Mouse (Mus musculus) embryo, embryonic 10 days (tissue): ENCODE measurements at regions not wholly inside any gene's neighbourhood (a gene's known extent, or its start where the extent isn't known, plus 50 kb on each side); places are given as distances from the start of the nearest gene placed in this dataset.
A peak's percentile ranks its signal among the peaks of the same experiment; 100 is the strongest.

ENCODE experiments used
- DNase-seq: peaks from one replicate; pipeline ENCODE4 v3.0.0-alpha.2; 2015; ENCODE audit warnings: low spot score

DNA sequence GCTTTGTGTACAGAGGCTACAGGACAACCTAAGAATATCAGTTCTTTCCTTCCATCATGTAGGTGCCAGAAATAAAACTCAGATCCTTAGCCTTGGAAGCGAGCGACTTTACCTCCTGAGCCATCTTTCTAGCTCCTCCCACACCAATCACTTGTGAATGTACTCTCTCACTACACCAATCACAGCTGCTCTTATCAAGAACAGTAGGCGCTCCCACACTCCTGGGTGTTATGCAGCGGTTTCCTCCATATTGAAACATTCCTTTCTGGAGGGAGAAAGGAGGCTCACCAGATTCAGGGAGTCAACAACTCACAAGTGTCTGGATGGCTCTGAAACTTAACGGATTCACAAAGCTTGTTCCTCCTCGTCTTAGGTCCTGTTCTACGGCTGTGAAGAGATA is 168.1 kb upstream of the Arid2 start:
- no peak for DNase-seq

DNA sequence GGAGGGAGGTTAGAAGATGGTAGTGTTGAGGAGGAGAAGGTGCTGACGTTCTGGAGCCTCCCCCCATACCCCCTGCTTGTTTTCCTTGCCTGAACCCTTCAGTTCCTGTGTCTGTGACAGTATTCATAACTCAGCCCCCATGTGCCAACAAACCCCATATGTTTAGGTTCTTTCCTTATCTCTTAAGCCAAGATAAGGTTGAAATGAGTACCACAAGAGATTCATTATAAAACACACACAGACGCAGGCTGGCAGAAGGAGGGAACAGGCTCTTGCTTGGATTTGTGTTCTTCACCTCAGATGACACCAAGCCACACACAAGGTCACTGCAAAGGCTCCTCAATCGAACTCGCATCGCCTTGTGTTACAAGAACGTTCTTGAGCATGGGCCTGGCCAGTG is 162.9 kb upstream of the Arid2 start:
- DNase-seq: no peak

DNA sequence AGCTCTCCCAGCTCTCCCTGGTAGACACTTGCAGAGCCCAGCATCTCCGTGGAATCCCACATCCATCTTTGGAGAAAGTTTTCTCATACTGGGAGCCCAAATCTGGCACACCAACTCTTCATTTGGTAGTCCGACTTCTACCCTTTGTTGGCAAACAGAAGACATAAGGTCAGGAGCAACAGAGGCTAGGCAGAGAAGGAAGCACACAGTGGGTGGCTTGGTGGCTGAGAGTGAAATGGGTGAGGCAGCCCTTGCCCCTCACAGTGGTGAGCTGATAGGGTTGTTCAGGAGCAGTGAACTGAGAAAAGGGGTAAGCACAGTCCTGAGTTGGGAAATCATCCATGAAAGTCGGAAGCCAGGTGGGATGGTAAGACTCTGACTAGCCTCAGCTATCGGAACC is 157.6 kb upstream of the Arid2 start:
- DNase-seq: no peak

DNA sequence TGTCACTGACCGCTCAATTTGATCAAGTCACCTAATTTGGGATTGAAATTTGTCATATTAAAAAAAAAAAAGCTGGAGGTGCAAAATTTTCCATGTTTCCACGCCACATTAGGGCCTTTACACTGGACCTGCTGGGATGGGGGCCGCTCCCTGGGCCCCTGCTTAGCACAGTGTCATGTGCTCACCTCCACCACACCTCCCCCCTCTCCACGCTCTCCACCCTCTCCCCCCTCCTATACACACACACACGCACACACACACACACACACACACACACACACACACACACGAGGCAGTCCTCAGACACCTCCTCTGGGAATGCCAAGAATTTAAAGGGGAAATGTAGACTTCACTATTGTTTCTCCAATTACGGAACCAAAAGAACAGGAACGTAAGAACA is 156.8 kb upstream of the Arid2 start:
- no peak for DNase-seq

DNA sequence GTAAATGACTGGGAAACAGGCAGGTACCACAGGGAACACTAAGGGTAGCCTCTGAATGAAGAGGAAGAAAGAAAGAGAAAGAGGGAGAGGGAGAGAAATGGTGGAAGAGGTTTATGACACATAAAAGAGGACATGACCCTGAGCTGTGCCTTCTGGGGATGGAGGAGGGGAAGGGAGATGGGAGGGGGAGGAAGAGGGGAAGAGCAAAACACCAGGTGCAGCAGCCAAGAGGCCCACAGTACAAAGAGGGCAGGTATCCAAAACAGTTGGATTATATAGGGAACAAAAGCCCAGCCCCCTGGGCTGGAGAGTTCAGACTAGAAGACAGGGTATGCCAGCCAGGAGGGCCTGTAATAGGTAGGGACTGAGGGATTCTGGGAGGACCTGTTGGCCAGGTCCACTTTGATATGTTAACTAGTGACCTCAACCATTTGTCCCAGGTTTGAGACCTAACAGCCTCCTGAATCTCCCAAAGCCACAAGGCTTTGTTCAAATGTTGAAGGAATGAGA is 155.7 kb upstream of the Arid2 start:
- DNase-seq: no peak

DNA sequence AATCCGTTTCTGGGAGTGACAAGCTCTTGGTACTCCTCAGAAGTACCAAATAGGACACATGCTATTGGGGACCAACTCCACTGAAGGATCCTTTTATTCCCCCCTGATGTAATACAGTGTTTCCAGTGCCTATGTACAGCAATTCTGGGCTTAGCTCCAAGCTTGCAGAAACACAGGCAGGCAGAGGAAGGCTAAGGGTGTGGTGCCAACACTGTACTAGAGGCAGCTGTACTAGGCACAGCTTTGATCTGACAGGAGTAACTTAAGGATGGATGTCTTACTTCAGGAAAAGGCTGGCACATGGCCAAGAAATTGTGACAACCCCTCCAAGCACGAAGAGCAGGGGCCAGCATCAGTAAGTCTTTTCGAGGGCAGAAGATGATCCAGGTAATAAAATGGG is 154.7 kb upstream of the Arid2 start:
- no peak for DNase-seq

DNA sequence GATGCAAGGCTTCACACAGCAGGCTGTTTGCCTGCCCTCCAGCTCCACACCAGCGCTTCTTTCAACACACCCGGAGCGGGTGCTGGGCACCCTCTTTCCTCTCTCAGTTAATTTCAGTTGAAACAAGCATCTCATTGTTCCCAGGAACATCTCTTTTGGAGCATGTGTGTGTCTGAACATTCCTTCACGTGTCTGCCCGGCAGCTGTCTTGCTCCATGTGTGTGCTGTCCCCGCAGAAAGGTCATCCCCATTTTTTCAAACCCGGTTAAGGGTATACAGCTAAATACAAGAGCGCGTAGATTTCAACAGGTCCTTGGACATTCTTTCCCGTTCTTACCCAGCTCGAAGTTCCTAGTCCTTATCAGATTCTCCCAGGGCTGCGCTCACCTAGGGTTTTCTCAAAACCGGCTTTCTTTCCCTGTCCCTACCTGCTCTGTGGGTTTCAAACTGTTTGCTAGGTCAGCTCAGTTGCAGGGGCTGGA is 152.0 kb upstream of the Arid2 start:
- DNase-seq: peak; percentile 28

DNA sequence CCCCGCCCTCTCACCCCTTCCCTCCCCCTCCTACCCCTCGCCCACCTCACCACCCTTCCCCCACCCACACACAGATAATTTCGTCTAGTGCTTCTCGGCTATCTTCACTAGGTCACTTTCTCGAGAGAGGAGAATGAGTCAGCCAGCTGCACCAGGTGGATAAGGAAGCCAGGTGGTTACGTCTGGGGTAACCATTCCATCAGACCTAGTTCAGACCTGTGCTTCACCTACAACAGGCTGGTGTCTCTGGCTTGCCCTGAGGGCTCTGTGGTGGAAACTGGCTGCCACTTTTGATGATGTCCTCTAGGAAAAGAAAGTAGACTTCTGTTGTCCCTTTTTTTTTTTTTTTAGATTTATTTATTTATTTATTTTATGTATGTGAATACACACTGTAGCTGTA is 151.5 kb upstream of the Arid2 start:
- no peak for DNase-seq

DNA sequence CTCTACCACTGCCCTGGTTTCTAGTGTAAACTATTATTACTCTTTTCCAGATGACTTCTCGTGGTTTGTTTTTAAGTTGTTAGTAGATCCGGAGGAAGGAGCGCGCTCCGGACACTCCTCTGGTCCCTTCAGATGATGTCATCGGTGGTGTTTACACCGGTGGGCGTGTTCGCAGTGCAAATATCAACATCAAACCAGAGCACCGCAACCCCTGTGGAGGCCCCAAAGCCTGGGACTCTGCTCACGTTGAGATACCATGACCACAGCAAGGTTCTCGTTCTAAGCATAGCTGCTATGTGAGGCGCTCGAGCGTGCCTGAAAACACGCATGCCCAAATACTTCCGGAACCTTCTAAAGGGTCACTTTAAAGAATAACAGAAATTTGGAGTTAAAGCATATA is 149.8 kb upstream of the Arid2 start:
- DNase-seq: no peak

DNA sequence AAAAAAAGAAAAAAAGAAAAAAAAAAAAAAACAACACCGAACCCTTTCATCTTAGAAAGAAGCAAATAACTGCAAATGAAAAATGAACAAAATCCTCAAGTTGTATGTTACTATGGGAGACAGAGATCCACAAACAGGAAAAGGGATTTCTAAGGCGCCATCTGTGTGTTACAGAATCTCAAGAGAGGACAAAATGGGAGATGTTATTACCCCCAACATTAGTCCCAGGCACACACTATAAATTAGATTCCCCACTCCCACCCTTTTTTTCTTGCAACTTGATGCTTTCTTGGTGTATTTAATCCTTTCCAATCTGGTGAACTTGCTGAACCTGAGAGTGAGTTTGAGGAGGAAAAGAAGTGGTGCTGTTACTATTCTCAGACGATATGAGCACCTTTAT is 149.4 kb upstream of the Arid2 start:
- DNase-seq: no peak

DNA sequence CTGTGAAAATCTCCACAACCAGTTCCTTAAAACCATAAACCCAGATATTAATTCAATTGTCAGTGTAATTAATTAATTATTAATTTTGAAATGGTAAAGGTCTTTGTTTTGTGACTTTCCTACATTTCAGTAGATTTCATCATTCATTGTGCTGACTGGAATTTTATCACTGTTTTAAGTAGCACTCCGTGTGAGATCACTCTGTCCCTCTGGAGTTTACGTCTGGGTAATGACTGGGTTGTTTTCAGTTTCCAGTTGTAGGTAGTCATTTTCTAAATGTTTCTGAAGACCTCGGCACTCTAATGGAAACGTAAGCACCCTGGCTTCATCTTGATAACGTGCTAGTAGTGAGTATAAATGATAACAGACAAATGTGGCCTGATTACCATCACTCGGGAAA is 133.8 kb upstream of the Arid2 start:
- DNase-seq: no peak

DNA sequence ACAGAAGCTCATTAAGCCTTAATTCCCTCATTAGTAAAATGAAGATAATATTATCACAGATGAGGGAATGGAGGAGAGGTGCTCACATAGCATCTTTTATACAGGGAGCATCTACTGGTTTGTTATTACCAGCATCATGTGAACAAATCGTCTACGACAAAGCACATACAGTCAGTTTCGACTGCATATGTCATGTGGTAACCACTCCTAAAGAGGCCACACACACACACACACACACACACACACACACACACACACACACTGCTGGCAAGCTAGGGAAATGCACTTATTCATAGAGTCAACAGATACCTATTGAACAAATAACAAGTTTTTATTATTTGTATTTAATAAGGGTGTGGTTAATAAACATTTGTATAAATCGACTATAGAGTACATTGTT is 129.0 kb upstream of the Arid2 start:
- no peak for DNase-seq

DNA sequence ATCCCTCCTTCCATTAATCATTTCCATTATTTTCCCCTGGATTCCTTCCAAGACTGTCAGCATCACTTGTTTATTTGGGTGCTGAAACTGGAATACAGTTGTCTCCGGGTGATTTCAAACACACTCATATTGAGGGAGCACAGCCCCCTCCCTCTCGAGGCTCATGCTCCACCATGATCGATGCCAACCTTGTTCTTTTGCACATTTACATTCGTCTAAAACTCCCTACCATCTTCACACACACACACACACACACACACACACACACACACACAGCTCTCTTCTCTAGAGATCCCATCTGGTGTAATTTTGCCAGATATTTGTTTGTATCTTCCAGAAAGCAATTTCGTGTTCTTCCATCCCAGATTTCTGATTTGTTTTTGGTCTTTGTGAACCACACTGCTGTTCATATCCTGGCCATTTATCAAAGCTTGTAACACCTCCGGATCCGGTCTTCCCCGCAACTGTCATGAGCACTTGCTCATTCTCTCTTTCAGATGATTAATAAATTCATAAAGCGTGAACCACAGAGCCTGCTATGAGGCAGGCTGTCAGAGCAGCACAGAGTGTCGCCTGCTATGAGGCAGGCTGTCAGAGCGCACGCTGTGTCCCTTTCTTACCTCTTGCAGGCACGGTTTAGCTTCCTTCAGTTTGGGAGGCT is 122.4 kb upstream of the Arid2 start:
- no peak for DNase-seq

DNA sequence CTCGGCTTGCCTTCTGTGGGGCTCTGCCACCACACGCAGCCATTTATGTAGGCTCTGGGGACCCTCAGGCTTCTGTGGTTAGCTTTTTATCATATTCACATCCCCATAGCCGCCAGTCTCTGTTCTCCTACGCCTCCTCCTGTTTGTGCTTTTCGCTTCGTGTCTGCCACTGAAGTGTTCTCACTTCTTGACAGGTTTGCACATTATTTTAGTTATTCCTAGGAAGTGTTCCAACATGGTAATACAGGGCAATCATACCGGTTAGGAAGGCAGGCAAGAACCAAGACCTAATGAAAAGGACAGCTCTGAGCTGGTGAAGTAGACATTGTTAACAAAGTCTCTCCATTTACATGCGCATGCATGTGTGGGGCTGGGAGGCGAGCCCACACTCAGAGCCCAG is 120.1 kb upstream of the Arid2 start:
- DNase-seq: no peak

DNA sequence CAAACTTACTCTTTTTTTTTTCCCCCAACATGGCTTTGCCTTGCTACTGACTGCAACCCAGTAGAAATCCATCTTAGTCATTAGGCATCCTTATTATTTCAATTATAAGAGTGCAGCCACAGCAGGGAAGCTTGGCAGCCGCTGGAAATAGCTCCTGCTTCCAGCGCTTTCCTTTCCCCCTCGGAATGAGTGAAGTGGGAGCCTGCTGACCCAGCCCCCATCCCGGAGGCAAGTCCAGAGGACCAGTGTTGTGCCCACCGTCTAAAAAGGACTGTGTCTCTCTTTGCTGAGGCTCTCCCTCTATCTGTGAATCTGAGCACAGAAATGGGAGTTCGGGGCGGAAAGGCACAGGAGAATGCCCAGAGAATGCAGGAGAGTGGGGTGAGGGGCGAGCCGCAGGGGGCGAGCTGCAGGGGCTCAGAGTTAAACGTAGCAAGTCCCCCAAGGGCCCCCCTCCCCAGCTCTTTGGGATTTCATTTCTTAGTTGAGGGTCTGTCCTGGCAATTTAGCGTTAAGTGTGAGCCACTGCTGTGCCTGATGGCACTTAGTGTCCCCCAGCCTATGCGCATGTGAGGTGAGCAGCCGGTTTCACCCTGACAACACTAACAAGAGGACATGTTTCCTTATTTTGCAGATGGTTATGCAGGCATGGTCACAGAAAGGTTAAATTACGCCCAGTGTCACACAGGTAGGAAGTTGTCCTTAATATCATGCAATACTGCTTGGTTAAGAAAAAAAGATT is 117.4 kb upstream of the Arid2 start:
- DNase-seq: peak; percentile 20

DNA sequence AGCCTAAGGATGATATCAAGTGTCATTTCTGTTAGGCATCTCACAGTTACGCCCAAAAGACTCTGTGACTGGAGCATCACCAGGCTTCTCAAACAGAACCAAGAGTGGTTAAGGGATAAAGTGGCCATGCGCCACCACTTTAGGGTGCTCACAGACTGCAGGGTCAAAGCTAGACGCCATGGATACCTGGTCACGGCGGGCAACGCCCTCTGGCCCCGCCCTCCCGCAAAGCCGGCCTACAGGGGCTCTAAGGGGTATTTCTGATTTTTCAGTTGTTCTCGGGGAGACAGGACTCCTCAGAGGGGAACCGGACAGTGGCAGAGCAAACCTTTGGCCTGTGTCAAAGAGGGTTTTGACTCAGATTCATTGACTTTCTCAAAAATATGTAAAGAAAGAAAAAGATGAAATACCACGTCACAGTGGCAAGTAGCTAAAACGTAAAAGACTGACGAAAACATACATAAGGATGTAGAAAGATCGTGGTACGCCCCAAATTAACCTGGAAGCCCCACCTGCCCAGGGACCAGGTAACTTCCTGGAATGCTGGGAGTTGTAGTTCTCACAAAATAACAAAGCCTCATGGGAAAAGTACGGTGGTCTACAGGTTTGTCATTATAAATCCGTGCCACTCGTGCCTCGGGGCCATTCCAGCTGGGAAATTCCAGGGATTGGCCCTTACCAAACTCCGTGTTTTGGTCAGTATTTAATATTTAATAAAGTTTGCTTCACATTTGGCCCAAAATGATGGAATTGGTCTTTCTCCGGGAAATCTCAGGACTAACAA is 116.1 kb upstream of the Arid2 start:
- DNase-seq: peak; percentile 40

DNA sequence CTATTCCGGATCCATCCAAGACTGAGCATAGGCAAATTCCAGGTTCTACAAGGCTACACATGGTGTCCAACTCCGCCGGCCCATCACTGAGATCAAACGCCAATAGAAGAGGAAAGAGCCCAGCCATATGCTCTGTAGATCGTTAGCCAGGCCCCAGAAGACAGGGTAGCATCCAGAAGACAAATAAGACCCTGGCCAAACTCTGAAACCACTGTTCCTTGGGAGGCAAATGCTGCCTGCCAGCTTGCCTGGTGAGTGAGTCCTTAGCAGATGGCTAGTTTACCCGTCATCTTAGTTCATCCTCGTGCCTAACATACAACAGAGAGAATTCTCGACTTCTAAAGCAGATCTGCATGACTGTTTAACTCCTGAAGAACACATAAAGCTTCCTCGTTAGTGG is 109.4 kb upstream of the Arid2 start:
- no peak for DNase-seq

DNA sequence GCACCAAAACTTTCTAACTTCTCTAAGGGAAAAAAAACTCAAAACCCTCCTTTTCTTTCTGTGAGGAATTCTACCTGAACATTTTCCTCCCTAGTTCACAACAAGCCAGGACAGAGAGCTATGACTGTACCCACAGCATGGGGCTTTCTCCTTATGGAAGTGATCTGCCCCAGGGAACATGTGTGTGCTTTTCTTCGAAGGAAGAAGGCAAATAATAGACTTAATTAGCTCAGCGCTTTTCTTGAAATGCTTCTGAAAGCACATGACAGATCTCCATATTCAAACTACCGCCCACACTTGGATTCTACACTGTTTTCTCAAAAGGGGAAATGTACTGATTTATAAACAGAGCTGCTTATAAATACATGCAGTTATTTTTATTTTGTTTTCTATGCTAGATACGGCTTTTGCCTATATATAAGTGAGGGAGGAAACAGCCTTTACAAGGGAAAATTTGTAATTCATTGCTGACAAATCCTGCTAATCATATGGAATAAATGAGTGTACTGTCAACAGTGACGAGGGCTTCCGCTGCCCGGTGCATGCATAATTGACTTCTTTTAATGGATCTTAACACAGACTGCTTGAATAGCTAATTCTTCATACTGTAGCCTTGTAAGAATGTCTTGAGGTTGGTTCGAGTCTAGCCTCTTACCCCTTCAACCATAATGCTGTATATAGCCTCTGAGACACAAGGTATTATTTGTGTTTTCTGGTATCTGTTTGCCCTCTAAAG is 108.8 kb upstream of the Arid2 start:
- no peak for DNase-seq

DNA sequence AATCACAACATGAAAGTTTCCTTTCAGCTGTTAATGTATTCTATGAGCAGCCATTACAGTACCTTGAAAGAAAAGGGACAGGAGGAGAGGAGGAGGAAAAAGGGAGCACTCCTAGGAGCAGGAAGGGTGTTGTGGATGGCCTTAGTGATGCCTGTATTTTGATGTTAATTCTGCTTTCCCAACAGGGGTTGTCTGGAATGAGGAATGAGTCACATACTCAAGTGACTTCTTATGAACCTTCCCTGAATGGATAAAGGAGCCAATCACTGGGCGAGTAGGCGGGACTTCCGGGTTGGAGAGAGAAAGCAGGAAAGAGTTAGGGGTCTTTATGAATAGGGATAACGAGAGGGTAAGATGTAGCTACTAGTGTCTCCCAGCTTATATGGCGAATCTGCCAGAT is 107.8 kb upstream of the Arid2 start:
- DNase-seq: no peak

DNA sequence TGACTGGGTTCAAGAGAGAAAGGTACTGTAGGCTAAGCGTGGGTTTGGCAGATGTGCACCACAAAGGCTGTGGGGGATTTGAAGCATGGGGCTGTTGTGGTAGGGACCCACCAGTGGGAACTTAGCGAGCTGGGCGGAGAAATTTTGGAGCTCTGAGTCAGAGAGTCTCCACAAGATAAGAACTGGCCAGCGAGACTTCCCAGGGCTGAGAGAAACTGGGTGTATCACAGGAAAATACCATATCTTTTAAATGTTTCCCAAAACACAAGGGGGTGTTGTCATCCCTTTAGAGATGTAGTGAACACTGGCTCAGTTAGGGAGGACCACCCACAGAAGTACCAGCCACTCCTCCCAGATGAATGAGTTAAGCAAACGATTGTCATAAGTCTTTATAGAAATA is 107.3 kb upstream of the Arid2 start:
- no peak for DNase-seq

DNA sequence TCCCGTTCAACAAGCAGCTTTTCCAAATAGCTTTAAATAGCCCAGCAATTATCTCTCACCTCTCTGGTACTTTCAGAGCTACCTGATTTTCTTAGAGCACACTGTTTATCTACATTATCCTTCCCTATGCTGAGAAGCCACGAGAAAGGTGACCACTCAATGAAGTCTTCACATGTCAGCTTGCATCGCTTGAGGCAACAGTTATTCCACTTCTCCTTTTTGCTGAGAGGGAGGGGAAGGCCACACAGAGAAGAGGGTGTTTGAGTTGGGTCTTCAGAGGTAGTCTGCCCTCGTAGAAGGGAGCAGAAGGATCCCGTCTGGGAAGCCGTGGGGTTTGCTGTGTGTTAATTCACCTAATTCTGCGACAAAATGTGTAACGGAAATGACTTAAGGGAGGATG is 106.3 kb upstream of the Arid2 start:
- DNase-seq: no peak

DNA sequence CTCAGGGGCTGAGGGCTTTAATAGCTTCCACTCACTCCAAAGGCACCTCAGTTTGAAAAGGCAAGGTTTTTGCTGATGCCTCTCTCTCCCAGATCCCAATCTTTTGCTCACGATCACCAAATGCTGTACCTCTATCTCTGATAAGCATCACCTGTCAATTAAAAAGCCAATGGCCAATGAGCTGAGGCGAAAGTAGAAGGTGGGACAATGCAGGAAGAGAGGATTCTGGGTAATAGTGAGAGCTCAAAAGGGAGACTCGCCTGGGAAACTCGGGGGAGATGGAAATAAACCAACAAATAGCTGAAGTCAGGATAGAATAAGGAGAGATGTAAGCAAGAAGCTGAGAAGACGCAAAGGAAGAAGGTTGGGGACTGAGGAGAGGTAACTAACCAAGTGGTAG is 105.0 kb upstream of the Arid2 start:
- DNase-seq: no peak
